Mouse (Mus musculus) left cerebral cortex, postnatal 4 days (tissue): ENCODE results near the gene Nup54. TPM values are rescaled to one million over a fixed set of nuclear protein-coding genes. Genes with fewer than 3 reads are reported as not detected.

Source experiments
- DNase-seq: peaks from one replicate; pipeline ENCODE4 v3.0.0-alpha.2; 2022
- intact Hi-C: fragments of 180-260 bp; cut with DNase I; formaldehyde crosslinking; loops from one replicate; pipeline ENCODE4 v1.15.1; 2025
- total RNA-seq, 2 experiments: library from RNA; stranded (reverse); gene quantifications; 2 replicates each; pipeline ENCODE4 v1.2.3; 2021

The Nup54 gene
- total RNA-seq, result 10 to 100 TPM; 50.7 to 60.8 TPM

DNA sequence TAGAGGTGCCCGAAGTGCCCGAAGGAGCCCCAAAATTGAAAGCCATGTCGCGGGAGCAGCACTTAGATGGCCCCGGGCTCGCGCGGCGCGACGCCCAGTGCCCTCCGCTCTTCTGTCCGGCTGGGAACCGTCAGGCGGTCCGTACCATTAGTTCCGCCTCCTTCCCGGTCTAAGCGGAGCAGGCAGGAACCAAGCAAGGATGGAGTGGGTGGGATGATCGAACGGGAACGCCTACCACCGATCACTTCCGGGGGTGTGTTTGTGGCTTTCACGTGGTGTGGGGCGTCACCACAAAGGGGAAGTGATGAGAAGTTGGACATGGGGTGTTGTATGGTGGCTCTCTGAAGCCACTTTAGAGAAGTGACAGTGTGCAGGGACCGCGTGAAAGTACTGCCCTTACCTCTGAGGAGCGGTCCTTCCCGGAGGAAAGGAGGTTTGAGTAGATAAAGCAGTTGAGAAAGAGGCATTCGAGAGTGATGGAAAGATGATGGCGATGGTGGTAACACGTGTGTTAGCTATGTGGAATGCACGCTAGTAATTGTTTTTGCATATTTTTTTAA, at the start of gene Nup54:
TSS of gene Nup54 (minus strand) at position 195 of the 560 bp plus-strand sequence.
- intact Hi-C loops, result no loop called here
- peak; percentile 94 for DNase-seq

GRCm38 (mm10) chr5:92472863-92473262, 37.8 kb upstream of the Nup54 start:
- no peak for DNase-seq
- intact Hi-C loops, result no loop called here

DNA sequence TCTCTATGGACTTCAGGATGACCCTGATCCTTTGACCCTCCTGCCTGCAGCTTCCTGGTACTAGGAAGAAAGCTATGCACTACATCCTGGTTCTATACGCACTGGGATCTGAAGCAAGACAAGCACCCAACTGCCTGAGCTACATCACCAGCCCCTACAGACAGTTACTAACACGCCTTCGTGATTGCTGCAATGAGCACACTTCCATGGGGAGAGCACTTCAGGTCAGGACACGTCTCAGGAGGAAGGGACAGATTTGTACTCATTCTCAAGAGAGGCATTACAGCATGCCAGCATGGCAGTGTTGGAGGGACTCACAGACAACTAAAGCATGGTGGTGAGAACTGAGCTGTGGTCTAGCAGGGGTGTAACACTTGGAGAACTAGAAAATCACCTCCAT, 36.5 kb upstream of the Nup54 start:
- intact Hi-C loops, result no loop called here
- DNase-seq, result no peak

DNA sequence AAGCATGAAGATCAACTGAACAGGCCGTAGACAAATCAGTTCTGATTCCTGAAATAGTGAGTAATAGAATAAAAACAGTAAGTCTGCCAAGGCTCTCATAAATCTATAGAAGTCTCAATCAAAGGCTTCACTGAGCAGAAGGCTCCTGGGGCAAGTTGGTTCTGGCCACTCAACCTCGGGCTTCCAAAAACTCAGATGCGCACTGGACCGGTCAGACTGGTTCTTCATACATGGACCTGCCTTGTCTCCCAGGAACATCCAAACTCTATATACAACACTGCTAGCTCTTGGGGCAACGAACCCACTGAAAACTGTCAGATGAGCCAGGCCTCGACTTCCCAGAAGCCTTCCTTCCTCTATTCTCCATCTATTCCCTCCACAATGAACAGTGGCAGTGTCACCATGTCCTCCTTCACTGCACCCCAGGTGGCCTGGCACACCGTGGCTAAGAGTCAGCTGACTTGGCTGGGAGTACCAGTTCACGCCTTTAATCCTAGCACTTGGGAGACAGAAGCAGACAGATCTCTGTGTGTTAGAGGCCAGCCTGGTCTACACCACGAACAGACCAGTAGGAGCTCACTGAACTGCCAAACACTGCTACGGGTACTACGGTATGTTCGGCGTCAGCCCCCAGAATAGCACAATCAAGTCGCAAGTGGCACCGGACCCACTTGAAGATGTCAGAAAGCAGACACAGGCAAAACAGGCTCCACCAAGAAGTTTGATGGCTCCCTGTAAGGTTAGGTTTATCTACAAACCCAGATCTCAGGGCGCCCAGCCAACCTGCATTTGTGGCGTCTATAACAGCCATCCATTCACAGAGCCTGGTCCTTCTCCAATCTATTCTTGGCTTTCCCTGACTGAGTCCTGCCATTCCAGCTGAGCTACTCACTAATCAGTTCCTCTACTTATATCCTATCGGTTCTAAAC, 34.4 kb upstream of the Nup54 start:
- intact Hi-C loops, result no loop called here
- peak; percentile 25 for DNase-seq

DNA sequence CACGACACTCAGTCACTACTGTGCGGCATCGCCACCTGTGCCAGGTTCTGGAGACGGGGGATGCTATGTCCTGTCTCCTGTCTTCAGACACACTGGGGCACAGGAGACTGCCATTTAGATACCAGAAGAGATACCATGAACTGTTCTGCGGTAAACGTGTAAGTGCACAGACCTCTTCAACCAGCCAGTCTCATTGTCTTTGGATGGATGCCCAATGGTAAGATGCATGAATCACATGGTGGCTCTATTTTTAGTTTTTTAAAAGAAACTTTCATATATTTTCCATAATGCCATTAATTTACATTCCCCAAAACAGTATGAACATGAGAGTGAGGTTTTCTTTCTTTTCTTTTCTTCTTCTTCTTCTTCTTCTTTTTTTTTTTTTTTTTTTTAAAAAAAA, 33.2 kb upstream of the Nup54 start:
- intact Hi-C loops, result no loop called here
- no peak for DNase-seq

DNA sequence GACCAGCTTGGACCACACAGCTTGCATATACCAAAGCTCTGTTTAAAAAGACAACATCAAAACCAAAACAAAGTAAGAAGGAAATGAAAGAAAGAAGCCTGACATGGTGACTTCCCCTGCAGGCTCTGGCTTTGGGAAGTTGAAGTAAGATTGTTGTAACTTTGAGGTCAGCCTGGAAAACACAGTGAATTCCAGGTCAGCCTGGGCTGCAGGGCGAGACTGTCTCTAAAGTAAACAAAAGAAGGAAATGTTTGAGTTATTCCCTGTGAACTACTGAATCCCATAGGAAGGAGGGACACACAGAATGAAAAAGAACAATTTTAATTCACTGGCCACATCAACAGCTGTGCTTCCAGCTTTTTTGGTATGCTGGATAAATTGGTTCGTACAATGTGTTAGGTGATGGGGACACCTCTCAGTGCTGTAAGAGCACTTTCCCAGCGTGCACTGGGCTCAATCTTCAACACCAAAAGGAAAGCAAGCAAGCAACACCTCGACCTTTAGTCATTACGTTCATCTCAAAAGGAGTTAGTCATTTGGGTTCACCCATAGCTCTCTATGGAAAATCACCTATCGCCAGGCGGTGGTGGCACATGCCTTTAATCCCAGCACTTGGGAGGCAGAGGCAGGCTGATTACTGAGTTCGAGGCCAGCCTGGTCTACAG, 32.2 kb upstream of the Nup54 start:
- intact Hi-C loops, result no loop called here
- no peak for DNase-seq

GRCm38 (mm10) chr5:92465511-92465910, 30.5 kb upstream of the Nup54 start:
- intact Hi-C loops, result no loop called here
- no peak for DNase-seq

GRCm38 (mm10) chr5:92461321-92461720, 26.3 kb upstream of the Nup54 start:
- intact Hi-C loops, result no loop called here
- DNase-seq, result peak; percentile 73

DNA sequence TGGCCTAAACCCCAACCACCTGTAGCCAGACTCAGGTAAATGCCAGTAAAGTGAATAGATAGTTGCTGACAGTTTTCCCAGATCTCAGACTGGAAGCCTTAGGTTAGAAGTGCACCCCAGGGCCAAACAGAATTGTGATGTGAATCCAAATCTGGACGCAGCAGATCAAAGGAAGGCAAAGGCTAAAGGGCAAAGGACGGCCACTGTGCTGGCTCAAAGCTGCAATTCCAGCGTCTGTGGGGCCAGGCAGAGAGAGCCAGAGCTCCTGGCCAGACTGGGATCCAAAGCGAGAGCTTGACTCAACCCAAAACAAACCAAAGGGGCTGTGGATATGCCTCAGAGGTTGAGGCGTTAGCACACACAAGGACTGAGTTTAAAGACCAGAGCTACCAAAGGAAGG, 23.7 kb upstream of the Nup54 start:
- intact Hi-C loops, result no loop called here
- no peak for DNase-seq

- intact Hi-C loops, result no loop called here
Observed at GRCm38 (mm10) chr5:92457410-92457809, 22.4 kb upstream of the Nup54 start.

DNA sequence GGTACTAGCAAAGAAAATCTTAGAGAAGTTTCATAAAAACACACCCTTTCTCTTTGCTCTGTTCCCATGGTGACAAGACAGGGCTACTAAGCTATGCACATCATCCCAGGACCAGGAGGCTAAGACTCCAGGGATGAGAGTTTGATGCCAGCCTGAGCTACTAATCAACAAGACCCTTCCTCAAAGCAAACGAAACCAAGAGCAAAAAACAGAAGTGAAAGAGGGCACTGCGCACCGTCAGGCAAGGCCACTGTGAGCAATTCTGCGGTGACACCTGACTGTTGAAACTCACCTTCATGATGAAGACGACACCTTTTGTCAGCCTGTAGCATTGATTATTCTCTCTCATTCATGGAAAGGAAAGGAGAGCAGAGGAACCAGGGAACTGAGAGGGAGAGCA, 17.9 kb upstream of the Nup54 start:
- intact Hi-C loops, result no loop called here
- no peak for DNase-seq

More at GRCm38 (mm10) chr5:92457410-92457809, 22.4 kb upstream of the Nup54 start:
- DNase-seq, result no peak

GRCm38 (mm10) chr5:92446736-92447135, 11.7 kb upstream of the Nup54 start:
- intact Hi-C loops, result no loop called here
- no peak for DNase-seq

GRCm38 (mm10) chr5:92445016-92445415, 10.0 kb upstream of the Nup54 start:
- no peak for DNase-seq
- intact Hi-C loops, result no loop called here

DNA sequence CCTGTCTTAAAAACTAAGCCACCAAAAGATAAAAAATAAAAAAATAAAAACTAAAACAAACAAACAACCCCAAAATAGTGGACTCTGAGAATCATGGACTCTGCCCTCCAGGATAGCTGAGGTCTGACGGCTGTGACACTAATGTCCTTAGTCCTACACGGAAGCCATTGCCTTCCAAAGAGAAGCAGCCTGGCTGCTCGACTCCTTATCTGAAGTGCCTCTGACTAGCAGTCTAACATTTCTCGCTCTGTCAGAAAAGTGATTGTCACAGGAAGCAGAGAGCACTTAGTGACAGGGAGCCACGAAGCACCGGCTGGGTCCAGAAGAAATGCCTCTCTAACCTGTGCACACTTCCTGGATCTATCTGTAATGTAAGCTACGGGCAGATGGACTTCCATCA, 7.9 kb upstream of the Nup54 start:
- intact Hi-C loops, result no loop called here
- no peak for DNase-seq

GRCm38 (mm10) chr5:92441494-92441893, 6.5 kb upstream of the Nup54 start:
- intact Hi-C loops, result no loop called here
- no peak for DNase-seq

- intact Hi-C loops, result no loop called here
- no peak for DNase-seq
Observed at GRCm38 (mm10) chr5:92438540-92438939, 3.5 kb upstream of the Nup54 start.

DNA sequence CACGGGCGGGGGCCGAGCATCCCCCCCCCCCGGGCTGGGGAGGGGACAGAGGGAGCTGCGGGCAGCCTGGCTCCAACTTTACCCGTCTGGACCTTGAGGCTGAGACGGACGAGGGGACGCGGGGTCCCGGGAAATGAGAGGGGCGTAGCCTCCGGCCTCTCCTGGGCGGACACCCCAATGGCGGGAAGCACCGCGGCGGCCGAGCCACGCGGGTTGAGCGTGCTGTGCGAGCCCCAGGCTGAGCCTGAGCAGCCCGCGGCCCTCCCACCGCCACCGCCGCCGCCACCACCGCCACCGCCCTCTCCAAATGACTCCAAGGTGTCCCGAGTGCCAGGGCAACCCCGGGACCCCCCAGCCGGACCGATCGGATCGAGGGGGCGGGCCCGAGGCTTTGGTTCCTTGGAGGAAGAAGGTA, 441 bp downstream of the Nup54 start:
- DNase-seq, result no peak
- intact Hi-C loops, result no loop called here

DNA sequence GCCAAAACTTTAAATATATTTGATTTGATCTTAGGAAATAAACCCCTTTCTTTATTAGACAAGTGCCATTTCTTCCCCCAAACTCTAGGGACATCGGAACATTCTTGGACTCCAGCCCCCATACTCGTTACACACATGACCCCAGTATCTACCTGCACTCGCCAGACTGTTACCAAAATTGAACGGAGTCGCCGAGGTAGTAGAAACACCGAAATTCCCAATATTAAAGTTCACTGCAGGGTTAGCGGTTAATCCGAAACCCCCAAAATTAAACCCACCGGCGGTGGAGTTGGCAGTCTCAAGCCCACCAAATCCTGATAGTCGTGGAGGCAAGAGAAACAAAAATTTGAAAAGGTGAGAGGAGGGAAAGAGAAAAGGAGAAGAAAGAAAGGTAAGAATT, 949 bp downstream of the Nup54 start:
- intact Hi-C loops, result no loop called here
- no peak for DNase-seq

GRCm38 (mm10) chr5:92431611-92432010, 3.4 kb downstream of the Nup54 start:
- intact Hi-C loops, result no loop called here

GRCm38 (mm10) chr5:92430723-92431122, 4.3 kb downstream of the Nup54 start:
- DNase-seq, result no peak

More at GRCm38 (mm10) chr5:92431611-92432010, 3.4 kb downstream of the Nup54 start:
- no peak for DNase-seq

DNA sequence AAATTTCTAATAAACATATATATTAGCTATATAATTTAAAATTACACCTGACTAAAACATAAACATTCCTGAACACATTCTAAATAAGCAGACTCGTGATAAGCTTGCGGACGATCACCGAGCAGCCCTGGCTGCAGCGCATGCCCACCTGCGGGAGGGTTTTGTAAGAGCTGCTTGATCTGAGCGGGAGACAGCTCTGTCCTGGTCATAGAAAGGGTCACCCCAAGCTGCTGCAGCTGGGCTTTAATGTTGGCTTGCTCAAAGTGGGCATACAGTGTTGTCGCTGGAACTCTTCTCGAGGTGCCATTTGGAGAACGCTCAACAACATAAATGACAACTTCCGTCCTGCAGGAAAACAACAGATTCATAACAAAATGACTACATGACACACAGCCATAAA, 10.9 kb downstream of the Nup54 start:
- no peak for DNase-seq
- intact Hi-C loops, result no loop called here

More at GRCm38 (mm10) chr5:92430723-92431122, 4.3 kb downstream of the Nup54 start:
- intact Hi-C loops, result no loop called here

DNA sequence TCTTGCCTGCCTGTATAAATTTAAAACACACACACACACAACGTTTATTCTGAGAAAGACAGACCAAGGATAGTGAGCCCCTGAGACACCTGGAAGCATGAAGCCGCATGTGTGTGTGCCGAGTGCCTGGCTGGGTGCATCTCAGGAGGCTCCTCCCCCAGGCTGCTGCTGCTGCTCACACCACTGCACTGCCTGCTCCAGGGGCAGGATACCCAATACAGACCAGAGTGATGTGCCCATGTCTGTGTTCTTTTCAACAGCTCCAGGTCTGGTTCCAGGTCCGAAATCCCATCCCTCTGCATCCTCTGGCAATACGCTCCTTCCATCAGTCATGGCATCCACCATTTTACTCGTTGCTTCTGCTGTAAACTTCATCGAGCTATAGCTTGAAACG, 21.0 kb downstream of the Nup54 start:
- intact Hi-C loops, result no loop called here
- DNase-seq, result no peak
